ENCODE assay signal across 32 mouse cellular contexts in genomic region chr3:83057046-83057445, GRCm38 (mm10). TPM values are rescaled to one million over a fixed set of nuclear protein-coding genes. Genes with fewer than 3 reads are reported as not detected.
DNase-seq lines count a peak whose midpoint lies in the region; ATAC-seq lines count a peak whose summit lies in the region.
"Had no signal": no experiment of that assay in that cellular context is flagged by ENCODE, and none has a peak within 500 bp of the region (broad histone marks: within the 10 kb centered on the region; RNA-seq: fewer than 3 reads in every experiment).

No protein-coding gene starts in this region.

- H3K4me1 ChIP-seq in hindbrain, embryonic 12.5 days: peaks cover 9% of the 10 kb centered on the region
- peaks cover 6% of the 10 kb centered on the region for H3K4me1 ChIP-seq in hindbrain, embryonic 14.5 days (replicated peaks; ENCODE audit: control insufficient read depth, insufficient read depth, low read length)
- peaks cover 32% of the 10 kb centered on the region for H3K4me1 ChIP-seq in liver, embryonic 12.5 days
- H3K4me1 ChIP-seq in liver, embryonic 11.5 days (replicated peaks; ENCODE audit: control insufficient read depth, insufficient read depth, low read length): peaks cover 7% of the 10 kb centered on the region
- H3K4me1 ChIP-seq in neural tube, embryonic 13.5 days (replicated peaks): peaks cover 13% of the 10 kb centered on the region

- H3K27ac ChIP-seq in hindbrain, embryonic 12.5 days: no peak overlapping the region
- H3K27ac ChIP-seq in hindbrain, embryonic 14.5 days: no peak overlapping the region
- no peak overlapping the region for H3K27ac ChIP-seq in liver, embryonic 12.5 days
- no peak overlapping the region for H3K27ac ChIP-seq in liver, embryonic 11.5 days (ENCODE audit: low read depth, low read length)
- no peak overlapping the region for H3K27ac ChIP-seq in neural tube, embryonic 13.5 days (replicated peaks)
- H3K27ac ChIP-seq: embryonic facial prominence, embryonic 13.5 days; heart, embryonic 15.5 days had no signal

- no peak for DNase-seq in hindbrain, embryonic 14.5 days (ENCODE audit: low spot score)
- DNase-seq in liver, embryonic 11.5 days (ENCODE audit: low spot score): no peak
- peak; percentile 74 for DNase-seq in R1 (ENCODE audit: low read depth, low spot score)
- no peak for DNase-seq in adrenal gland, postnatal 25 days
- DNase-seq: adrenal gland, adult 8-10 months; cerebellum, adult 11 months; cerebellum, postnatal 36 days; embryo, embryonic 11 days; forebrain, postnatal 0 days; gastrocnemius, postnatal 10 days; kidney, adult 8-10 months; kidney, postnatal 14 days; layer of hippocampus, adult 9-11 months; lung, adult 2 months; lung, postnatal 14 days; retina, postnatal 1 day; right cerebral cortex, postnatal 14 days; thymus, postnatal 4 days had no signal

- no peak overlapping the region for H3K9ac ChIP-seq in hindbrain, embryonic 12.5 days
- no peak overlapping the region for H3K9ac ChIP-seq in hindbrain, embryonic 14.5 days
- H3K9ac ChIP-seq in liver, embryonic 12.5 days: no peak overlapping the region
- no peak overlapping the region for H3K9ac ChIP-seq in liver, embryonic 11.5 days (ENCODE audit: low read depth, low read length)
- no peak overlapping the region for H3K9ac ChIP-seq in neural tube, embryonic 13.5 days
- H3K9ac ChIP-seq: forebrain, postnatal 0 days; heart, embryonic 15.5 days had no signal

- no peak for ATAC-seq in hindbrain, embryonic 12.5 days (ENCODE audit: low FRiP score)
- ATAC-seq in hindbrain, embryonic 14.5 days (ENCODE audit: low FRiP score): no peak
- ATAC-seq in liver, embryonic 12.5 days: no peak
- no peak for ATAC-seq in liver, embryonic 11.5 days (replicated peaks; ENCODE audit: low FRiP score)
- no peak for ATAC-seq in neural tube, embryonic 13.5 days (ENCODE audit: low read depth)
- ATAC-seq: activated CD4-positive, CD25-positive, alpha-beta regulatory T cell, adult 4 months; forebrain, postnatal 0 days; hindbrain, embryonic 16.5 days; intestine, embryonic 16.5 days; midbrain, embryonic 16.5 days had no signal

- H3K4me3 ChIP-seq in hindbrain, embryonic 12.5 days: 0 out of 2 replicates have a peak overlapping the region, but pooled peaks have one; percentile 77
- no peak overlapping the region for H3K4me3 ChIP-seq in hindbrain, embryonic 14.5 days (replicated peaks; ENCODE audit: low read length)
- no peak overlapping the region for H3K4me3 ChIP-seq in liver, embryonic 12.5 days
- no peak overlapping the region for H3K4me3 ChIP-seq in liver, embryonic 11.5 days (ENCODE audit: low read depth, low read length)
- H3K4me3 ChIP-seq in neural tube, embryonic 13.5 days: no peak overlapping the region

- no peaks in the 10 kb centered on the region for H3K9me3 ChIP-seq in hindbrain, embryonic 12.5 days (replicated peaks)
- H3K9me3 ChIP-seq in hindbrain, embryonic 14.5 days (ENCODE audit: control insufficient read depth, low read length): no peaks in the 10 kb centered on the region
- H3K9me3 ChIP-seq in liver, embryonic 12.5 days (replicated peaks): no peaks in the 10 kb centered on the region
- H3K9me3 ChIP-seq in liver, embryonic 11.5 days (ENCODE audit: control insufficient read depth, low read length): no peaks in the 10 kb centered on the region
- no peaks in the 10 kb centered on the region for H3K9me3 ChIP-seq in neural tube, embryonic 13.5 days
- H3K9me3 ChIP-seq: embryonic facial prominence, embryonic 13.5 days; heart, embryonic 15.5 days had no signal

- H3K36me3 ChIP-seq in hindbrain, embryonic 12.5 days: peaks cover 40% of the 10 kb centered on the region
- peaks cover 47% of the 10 kb centered on the region for H3K36me3 ChIP-seq in hindbrain, embryonic 14.5 days (replicated peaks; ENCODE audit: control insufficient read depth, insufficient read depth)
- H3K36me3 ChIP-seq in liver, embryonic 12.5 days: peaks cover 52% of the 10 kb centered on the region
- H3K36me3 ChIP-seq in liver, embryonic 11.5 days (ENCODE audit: control insufficient read depth, insufficient read depth, low read length): peaks cover 25% of the 10 kb centered on the region; the same call in 1 of the 2 replicates
- peaks cover 49% of the 10 kb centered on the region for H3K36me3 ChIP-seq in neural tube, embryonic 13.5 days

- H3K27me3 ChIP-seq in hindbrain, embryonic 12.5 days: no peaks in the 10 kb centered on the region
- H3K27me3 ChIP-seq in hindbrain, embryonic 14.5 days (ENCODE audit: control insufficient read depth, insufficient read depth, low read length): no peaks in the 10 kb centered on the region
- no peaks in the 10 kb centered on the region for H3K27me3 ChIP-seq in liver, embryonic 12.5 days (replicated peaks)
- H3K27me3 ChIP-seq in liver, embryonic 11.5 days (replicated peaks; ENCODE audit: control insufficient read depth, insufficient read depth, low read length): no peaks in the 10 kb centered on the region
- no peaks in the 10 kb centered on the region for H3K27me3 ChIP-seq in neural tube, embryonic 13.5 days
- H3K27me3 ChIP-seq: embryonic facial prominence, embryonic 13.5 days; heart, embryonic 15.5 days had no signal

- H3K4me2 ChIP-seq in hindbrain, embryonic 12.5 days (replicated peaks): no peak overlapping the region
- H3K4me2 ChIP-seq in hindbrain, embryonic 14.5 days (replicated peaks): no peak overlapping the region
- H3K4me2 ChIP-seq in liver, embryonic 12.5 days: peak overlapping the region; percentile 91
- no peak overlapping the region for H3K4me2 ChIP-seq in liver, embryonic 11.5 days
- peak overlapping the region; percentile 91; the same call in 1 of the 2 replicates for H3K4me2 ChIP-seq in neural tube, embryonic 13.5 days

- 97% methylated on average over 2 of the region's 2 CpGs for WGBS in hindbrain, embryonic 12.5 days
- 93% methylated on average over 2 of the region's 2 CpGs for WGBS in hindbrain, embryonic 14.5 days
- WGBS in liver, embryonic 12.5 days (ENCODE audit: insufficient replicate concordance): 88% methylated on average over 2 of the region's 2 CpGs
- 95% methylated on average over 2 of the region's 2 CpGs for WGBS in liver, embryonic 11.5 days
- WGBS in neural tube, embryonic 13.5 days: 95% methylated on average over 2 of the region's 2 CpGs

RNA-seq across cellular contexts. Expression of gene Plrg1, which starts 1.7 kb away (rescaled TPM):
- polyA plus RNA-seq in hindbrain, embryonic 12.5 days (2016; fragmentation: Nextera tagmentation; extraction: Ambion mirVana): 105 and 106 TPM in 2 replicates
- polyA plus RNA-seq in hindbrain, embryonic 14.5 days (2014; fragmentation: Nextera tagmentation; extraction: Ambion mirVana): 99.6 and 108 TPM in 2 replicates
- polyA plus RNA-seq in liver, embryonic 12.5 days (2016; fragmentation: Nextera tagmentation; extraction: Ambion mirVana): 66.2 and 69.4 TPM in 2 replicates
- polyA plus RNA-seq in liver, embryonic 11.5 days (2014; fragmentation: Nextera tagmentation; extraction: Ambion mirVana): 92.7 and 103 TPM in 2 replicates
- polyA plus RNA-seq in neural tube, embryonic 13.5 days (2015; fragmentation: Nextera tagmentation; extraction: Ambion mirVana): 109 and 110 TPM in 2 replicates
- total RNA-seq in adrenal gland, postnatal 25 days (2021): 50.1 and 51.6 TPM in 2 replicates

RNA-seq across cellular contexts. Expression of gene Fgb, which starts 7.4 kb away (rescaled TPM):
- polyA plus RNA-seq in hindbrain, embryonic 12.5 days (2016; fragmentation: Nextera tagmentation; extraction: Ambion mirVana): not detected in 2 replicates
- not detected in 2 replicates for polyA plus RNA-seq in hindbrain, embryonic 14.5 days (2014; fragmentation: Nextera tagmentation; extraction: Ambion mirVana)
- 139 and 143 TPM in 2 replicates for polyA plus RNA-seq in liver, embryonic 12.5 days (2016; fragmentation: Nextera tagmentation; extraction: Ambion mirVana)
- 176 and 188 TPM in 2 replicates for polyA plus RNA-seq in liver, embryonic 11.5 days (2014; fragmentation: Nextera tagmentation; extraction: Ambion mirVana)
- polyA plus RNA-seq in neural tube, embryonic 13.5 days (2015; fragmentation: Nextera tagmentation; extraction: Ambion mirVana): 0.07 and 0.08 TPM in 2 replicates
- 17.5 TPM in 1 of 2 replicates, not detected in the other for total RNA-seq in adrenal gland, postnatal 25 days (2021)
- total RNA-seq: forebrain, postnatal 0 days; heart, postnatal 25 days; left cerebral cortex, postnatal 10 days had no signal
- polyA plus RNA-seq: activated CD4-positive, CD25-positive, alpha-beta regulatory T cell, adult 4 months; embryonic facial prominence, embryonic 13.5 days; forebrain, embryonic 11.5 days; forebrain, postnatal 0 days; hindbrain, embryonic 16.5 days; midbrain, embryonic 16.5 days; small intestine, adult 2 months had no signal

RNA-seq across cellular contexts. Expression of gene Fga, which starts 31.2 kb away (rescaled TPM):
- not detected in 2 replicates for polyA plus RNA-seq in hindbrain, embryonic 12.5 days (2016; fragmentation: Nextera tagmentation; extraction: Ambion mirVana)
- polyA plus RNA-seq in hindbrain, embryonic 14.5 days (2014; fragmentation: Nextera tagmentation; extraction: Ambion mirVana): not detected in 2 replicates
- polyA plus RNA-seq in liver, embryonic 12.5 days (2016; fragmentation: Nextera tagmentation; extraction: Ambion mirVana): 190 and 194 TPM in 2 replicates
- polyA plus RNA-seq in liver, embryonic 11.5 days (2014; fragmentation: Nextera tagmentation; extraction: Ambion mirVana): 161 and 182 TPM in 2 replicates
- 0.35 TPM in 1 of 2 replicates, not detected in the other for polyA plus RNA-seq in neural tube, embryonic 13.5 days (2015; fragmentation: Nextera tagmentation; extraction: Ambion mirVana)
- 0.18 and 34.4 TPM in 2 replicates for total RNA-seq in adrenal gland, postnatal 25 days (2021)
- total RNA-seq: forebrain, postnatal 0 days; heart, postnatal 25 days; left cerebral cortex, postnatal 10 days had no signal
- polyA plus RNA-seq: activated CD4-positive, CD25-positive, alpha-beta regulatory T cell, adult 4 months; embryonic facial prominence, embryonic 13.5 days; forebrain, embryonic 11.5 days; hindbrain, embryonic 16.5 days; limb, embryonic 11.5 days; midbrain, embryonic 16.5 days; small intestine, adult 2 months had no signal

RNA-seq across cellular contexts. Expression of gene Fgg, which starts 49.5 kb away (rescaled TPM):
- not detected in 2 replicates for polyA plus RNA-seq in hindbrain, embryonic 12.5 days (2016; fragmentation: Nextera tagmentation; extraction: Ambion mirVana)
- not detected in 2 replicates for polyA plus RNA-seq in hindbrain, embryonic 14.5 days (2014; fragmentation: Nextera tagmentation; extraction: Ambion mirVana)
- 170 and 179 TPM in 2 replicates for polyA plus RNA-seq in liver, embryonic 12.5 days (2016; fragmentation: Nextera tagmentation; extraction: Ambion mirVana)
- 178 and 182 TPM in 2 replicates for polyA plus RNA-seq in liver, embryonic 11.5 days (2014; fragmentation: Nextera tagmentation; extraction: Ambion mirVana)
- 0.17 TPM in 1 of 2 replicates, not detected in the other for polyA plus RNA-seq in neural tube, embryonic 13.5 days (2015; fragmentation: Nextera tagmentation; extraction: Ambion mirVana)
- 0.24 and 23.1 TPM in 2 replicates for total RNA-seq in adrenal gland, postnatal 25 days (2021)
- total RNA-seq: heart, postnatal 25 days; left cerebral cortex, postnatal 10 days had no signal
- polyA plus RNA-seq: activated CD4-positive, CD25-positive, alpha-beta regulatory T cell, adult 4 months; embryonic facial prominence, embryonic 13.5 days; forebrain, embryonic 11.5 days; forebrain, postnatal 0 days; hindbrain, embryonic 16.5 days; midbrain, embryonic 16.5 days; small intestine, adult 2 months had no signal

Comparison
In these comparisons a context has a peak if more than half of its experiments do, and no peak if none do; other contexts are left out.
1. H3K4me2 ChIP-seq: peak in liver, embryonic 12.5 days (single experiment) and neural tube, embryonic 13.5 days (single experiment); none in hindbrain, embryonic 12.5 days (single experiment), hindbrain, embryonic 14.5 days (single experiment) and liver, embryonic 11.5 days (single experiment).
2. RNA of gene Fgb, which starts 7.4 kb away (polyA plus RNA-seq): 176 to 188 TPM in liver, embryonic 11.5 days and 139 to 143 TPM in liver, embryonic 12.5 days; 0.07 to 0.08 TPM in neural tube, embryonic 13.5 days, not detected in hindbrain, embryonic 12.5 days and not detected in hindbrain, embryonic 14.5 days; every median in the first group is over 100 times any median in the second.
3. RNA of gene Fga, which starts 31.2 kb away (polyA plus RNA-seq): 190 to 194 TPM in liver, embryonic 12.5 days and 161 to 182 TPM in liver, embryonic 11.5 days; 0.35 TPM in neural tube, embryonic 13.5 days, not detected in hindbrain, embryonic 14.5 days and not detected in hindbrain, embryonic 12.5 days; every median in the first group is over 100 times any median in the second.